Mouse (Mus musculus): ENCODE results near the gene Gm8947.
"Not testable (repeated sequence)": the region's sequence is repeated elsewhere in the genome, so short reads cannot be mapped to it uniquely, and the experiment has no call there.

The Gm8947 gene

DNA sequence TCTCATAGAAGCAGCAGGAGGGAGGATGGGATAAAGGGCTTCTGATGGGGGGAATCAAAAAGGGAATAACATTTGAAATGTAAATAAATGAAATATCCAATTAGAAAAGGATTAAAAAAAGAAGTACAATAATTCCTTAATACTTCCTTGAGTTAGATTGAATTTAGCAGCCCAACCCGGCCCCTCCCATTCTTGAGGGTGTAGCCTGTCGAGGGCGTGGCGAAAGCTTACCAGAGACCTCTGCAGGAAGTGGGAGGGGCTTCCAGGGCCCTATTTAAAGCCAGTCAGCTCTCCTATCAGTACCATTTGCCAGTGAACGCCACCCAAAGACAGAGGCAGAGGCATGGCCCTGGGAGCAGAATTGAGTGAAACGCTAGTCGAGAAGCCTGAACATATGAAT is at the start of gene Gm8947:
Gm8947 (plus strand) TSS at position 302 of the 400 bp plus-strand sequence.
- not testable (repeated sequence) for DNase-seq (ENCODE audit: low spot score in 2 of 2)

DNA sequence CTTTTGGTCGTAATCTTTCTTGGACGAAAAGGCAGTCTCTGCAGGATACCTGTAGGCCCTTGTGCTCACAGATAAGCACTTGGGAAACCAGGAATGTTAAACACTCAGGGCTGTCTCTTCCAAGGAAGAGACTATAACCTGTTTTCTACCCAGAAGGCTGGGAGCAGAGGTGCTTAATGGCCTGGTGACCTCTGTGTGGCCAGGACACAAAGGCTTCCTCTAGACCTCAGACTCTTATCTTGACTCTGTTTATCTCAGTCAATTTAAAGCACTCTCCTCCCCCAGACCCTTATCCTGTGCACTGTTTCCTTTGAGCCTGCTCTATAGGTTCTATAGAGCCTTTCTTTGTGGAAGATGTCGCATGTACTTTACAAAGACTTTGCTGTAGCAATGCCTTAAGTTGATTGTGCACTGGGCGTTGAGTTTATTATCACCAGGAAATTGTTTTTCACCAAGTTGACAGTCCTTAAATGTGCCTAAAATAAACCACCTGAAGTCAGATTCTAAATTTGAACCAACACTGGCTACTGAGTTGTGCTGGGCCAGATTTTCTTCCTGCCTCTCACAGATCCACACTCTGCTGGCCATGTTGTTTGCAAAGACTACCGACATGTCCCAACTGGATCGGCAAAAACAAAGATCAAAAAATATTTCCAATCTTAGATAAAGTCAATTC is 47.6 kb upstream of the Gm8947 start:
- no peak for DNase-seq (ENCODE audit: low spot score in 2 of 2)

DNA sequence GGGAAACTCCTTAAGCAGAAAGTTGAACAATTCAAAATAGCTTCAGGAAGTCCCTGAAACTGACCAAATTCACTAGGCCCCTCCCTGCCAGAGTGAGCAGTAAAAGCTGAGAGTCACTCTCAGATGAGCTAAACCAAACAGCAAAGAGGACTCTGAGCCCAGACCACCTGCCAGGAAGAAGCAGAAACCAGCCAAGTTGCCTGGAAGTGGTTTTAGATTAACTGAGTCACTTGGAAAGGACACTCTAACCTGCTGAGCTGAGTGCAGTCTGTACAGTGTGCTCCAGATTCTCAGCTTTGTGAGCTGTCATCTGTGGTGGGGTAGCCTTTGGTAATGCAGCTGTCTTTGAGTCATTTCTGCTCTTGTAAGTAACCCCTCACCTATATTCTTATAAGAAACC is 44.4 kb upstream of the Gm8947 start:
- DNase-seq (ENCODE audit: low spot score in 2 of 2): no peak

DNA sequence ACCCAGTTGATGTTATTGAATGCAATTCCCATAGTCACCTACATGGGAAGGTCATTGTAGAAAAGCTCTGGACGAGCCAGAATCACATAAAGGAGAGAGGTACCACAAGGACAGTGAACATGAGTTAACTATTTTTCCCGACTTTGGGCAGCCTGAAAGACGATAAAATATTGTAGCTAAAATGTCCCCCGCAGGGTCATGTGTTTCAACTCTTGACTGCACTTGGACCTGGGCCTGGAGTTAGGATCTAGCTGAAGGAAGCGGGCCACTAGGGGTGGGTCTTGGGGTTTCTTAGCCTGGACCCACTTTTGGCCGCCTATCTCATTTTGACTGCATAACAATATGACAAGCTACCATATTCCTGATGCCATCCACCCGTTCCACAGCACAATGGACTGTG is 42.0 kb upstream of the Gm8947 start:
- DNase-seq (ENCODE audit: low spot score in 2 of 2): no peak

DNA sequence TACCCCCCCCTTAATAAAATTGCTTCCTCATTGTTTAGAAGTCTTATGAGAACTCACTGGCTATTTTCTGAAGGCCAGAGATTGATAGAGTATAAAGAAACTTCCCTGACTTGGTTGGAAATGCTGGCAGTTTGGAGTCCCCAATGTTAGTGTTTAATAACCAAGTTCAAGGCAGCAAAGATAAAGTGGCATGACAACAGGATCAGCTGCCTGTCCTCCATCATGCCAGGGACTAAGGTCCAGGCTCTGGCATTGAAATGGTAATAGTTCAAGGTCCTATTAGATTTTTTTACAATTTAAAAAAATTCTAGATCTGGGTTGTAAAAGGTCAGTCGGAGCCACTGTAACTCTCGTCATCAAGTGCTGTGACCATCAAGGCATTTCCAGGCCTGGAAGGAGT is 41.1 kb upstream of the Gm8947 start:
- no peak for DNase-seq (ENCODE audit: low spot score in 2 of 2)

DNA sequence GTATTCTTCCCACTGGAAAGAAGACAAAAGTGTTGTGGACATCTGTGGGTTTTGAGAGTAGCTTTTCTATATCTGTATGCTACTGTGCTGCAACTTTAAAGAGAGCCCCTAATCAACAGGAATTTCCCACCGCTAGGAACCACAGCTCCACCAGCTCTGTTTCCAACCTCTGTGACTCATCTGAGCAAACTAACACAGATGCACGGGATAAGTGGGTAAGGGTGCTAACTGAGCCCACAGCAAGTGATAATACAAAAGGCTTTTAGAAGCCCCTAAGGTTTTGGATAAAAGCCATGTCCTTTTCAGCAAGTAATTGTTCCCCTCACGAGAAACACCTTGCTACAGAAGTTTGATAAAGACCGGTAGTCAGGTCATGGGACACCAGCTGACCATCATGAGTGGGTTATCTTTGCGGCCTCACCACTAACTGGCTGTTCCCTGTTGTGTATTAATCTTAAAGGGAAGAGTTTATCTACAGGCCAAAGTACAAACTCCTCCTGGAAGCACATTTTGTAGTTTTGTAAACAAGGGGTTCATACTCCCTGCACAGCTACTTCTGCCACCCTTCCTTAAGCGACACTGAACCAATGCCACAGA is 39.0 kb upstream of the Gm8947 start:
- DNase-seq (ENCODE audit: low spot score in 2 of 2): no peak

DNA sequence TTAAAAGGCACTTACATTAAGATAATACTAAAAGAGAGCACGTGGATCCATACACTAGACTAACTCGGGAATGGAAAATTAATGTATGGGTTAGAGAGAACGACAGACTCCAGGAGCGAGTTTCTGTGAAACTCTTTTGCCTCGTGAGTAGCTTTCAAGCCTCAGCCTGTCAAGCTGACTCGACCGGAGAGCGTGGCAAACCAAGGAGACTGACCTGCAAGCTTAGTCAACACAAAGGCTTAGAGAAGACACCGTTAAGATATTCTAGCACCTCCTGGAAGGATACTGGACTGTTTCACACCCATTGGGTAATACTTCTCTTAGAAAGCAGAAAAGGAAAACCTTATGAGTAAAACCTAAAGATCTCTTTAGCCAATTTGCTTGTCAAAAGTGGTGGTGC is 38.0 kb upstream of the Gm8947 start:
- DNase-seq (ENCODE audit: low spot score in 2 of 2): not testable (repeated sequence)

DNA sequence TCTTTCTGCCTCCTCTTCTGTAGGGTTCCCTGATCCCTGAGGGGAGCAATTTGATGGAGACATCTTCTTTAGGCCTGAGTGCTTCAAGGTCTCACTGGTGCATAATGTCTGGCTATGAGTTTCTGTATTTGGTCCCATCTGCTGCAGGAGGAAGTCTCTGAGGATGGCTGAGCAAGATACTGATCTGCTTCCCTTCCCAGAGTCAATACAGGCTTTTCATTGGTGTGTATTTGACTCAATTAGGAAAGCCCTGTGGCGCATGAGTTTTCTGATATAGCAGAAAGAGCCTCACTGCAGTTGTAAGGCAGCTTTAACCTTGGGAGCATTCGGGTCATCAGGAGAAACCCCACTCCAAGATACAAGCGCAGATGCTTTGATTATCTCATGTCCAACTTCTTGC is 36.0 kb upstream of the Gm8947 start:
- no peak for DNase-seq (ENCODE audit: low spot score in 2 of 2)

DNA sequence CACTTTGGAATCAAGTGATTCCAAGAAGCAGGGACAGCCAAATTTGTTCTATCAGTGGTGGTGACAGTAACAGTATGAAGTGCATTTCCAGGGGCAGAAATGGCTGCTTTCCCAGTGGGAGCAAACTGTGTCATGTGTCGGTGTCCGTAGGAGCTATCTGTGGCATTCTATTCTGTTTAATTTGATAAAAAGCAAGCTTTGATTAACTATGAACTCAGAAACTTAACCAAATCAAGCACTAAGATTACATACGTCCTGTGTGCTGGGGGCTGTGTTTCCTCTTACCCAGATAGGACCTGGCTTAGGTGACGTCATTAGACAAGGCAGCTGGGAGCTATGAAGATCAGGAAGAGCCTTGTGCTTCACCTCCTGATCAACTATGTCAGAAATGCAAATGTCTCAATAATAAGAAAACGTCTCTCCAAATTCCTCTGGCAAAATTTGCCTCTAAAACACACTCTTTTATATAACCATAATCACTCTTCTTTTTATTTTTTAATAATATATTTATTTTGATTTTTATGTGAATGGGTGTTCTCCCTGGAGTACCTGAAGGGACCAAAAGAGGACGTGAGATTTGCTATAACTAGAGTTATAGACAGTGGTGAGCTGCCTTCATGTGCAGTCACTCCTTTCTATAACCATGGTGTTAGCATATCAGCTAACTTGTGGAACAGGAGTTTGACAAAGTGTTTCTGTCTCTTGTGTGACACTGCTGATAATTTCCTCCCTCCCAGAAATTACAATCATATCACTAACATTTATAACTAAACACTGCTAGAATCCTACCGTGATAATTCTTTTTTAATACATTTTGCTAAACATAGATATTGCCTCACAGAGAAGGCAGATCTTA is 35.2 kb upstream of the Gm8947 start:
- no peak for DNase-seq (ENCODE audit: low spot score in 2 of 2)

DNA sequence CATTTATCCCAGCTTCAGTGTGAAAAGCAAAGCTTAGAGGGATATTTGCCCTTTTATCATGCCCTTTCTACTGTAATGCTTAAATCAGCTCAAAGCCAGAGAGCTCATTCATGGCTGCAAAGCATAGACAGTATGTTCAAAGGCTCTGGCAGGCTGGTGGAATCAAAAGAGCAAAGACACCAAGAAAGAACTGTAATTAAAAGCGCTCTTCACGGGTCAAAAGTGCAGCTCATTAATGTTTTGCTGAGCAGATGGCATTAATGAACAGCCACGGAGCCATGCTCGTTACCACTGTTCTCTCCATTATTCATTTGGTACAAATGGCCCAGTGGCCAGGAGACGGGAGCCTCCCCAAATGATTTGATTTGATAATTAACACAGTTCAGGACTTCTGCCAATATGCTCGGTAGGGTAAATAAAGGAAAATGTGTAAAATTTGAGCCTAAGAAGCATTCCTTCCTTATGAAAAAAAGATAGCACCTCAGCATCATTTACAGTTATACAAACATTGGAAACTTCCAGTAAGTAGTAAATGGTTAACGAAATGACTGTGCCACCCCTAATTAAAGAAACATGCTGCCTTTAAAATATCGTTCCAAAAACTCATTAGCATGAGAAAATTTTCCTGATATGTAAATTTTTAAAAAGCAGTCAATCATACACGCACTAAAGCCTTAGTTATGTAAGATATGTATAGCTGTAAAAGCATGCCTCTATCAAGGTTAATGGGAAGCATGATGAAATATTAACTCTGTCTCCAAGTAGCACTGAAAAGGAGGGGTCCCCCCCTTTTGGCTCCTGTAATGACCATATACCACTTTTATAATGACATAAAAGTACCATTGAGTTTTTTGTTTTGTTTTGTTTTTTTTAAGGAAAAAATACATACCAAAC is 34.0 kb upstream of the Gm8947 start:
- DNase-seq (ENCODE audit: low spot score in 2 of 2): no peak

DNA sequence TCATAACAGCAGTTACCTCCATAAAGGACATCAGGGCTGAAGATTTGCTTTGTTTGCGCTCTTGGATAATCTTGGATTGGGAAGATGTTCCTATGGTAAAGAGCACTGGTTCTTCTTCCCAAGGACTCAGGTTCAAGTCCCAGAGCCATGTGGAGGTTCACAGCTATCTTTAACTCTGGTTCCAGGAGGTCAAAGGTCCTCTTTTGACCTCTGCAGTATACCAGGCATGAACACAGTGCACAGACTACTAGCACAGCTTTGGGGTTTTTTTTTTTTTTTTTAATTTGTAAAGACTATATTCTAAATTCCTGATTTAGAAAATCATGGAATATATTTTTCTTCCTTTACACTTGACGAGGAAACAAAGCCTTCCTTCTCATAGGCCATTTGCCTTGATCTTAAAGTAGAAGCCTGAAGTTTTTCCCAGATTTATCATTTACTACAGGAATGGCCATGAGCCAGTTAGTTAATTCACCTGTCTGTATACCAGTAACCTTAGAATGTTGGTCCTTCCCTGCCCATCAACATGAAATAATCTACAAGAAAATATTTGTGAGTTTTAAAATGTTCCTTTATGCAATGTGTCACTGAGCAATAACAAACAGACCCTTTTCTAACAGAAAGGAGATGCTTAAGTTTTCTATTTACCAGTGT is 33.2 kb upstream of the Gm8947 start:
- no peak for DNase-seq (ENCODE audit: low spot score in 2 of 2)

DNA sequence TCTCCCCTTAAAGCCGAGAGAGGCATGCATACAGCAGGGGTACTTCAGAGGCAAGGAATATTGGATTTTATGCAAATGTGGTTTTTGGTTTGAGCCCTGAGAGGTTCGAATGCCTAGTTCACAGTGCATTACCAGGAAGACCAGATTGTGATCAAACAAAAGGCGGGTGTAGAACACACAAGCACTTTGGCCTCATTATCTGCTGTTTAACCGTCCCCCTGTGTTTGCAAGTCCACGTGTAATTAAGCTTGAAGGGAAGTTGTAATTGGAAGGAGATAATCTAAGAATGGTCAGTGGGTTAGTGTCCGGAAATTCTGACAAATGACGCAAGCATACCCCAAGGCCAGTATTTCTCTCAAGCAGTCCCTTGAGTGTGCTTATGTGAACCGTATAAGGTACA is 26.1 kb upstream of the Gm8947 start:
- no peak for DNase-seq (ENCODE audit: low spot score in 2 of 2)

DNA sequence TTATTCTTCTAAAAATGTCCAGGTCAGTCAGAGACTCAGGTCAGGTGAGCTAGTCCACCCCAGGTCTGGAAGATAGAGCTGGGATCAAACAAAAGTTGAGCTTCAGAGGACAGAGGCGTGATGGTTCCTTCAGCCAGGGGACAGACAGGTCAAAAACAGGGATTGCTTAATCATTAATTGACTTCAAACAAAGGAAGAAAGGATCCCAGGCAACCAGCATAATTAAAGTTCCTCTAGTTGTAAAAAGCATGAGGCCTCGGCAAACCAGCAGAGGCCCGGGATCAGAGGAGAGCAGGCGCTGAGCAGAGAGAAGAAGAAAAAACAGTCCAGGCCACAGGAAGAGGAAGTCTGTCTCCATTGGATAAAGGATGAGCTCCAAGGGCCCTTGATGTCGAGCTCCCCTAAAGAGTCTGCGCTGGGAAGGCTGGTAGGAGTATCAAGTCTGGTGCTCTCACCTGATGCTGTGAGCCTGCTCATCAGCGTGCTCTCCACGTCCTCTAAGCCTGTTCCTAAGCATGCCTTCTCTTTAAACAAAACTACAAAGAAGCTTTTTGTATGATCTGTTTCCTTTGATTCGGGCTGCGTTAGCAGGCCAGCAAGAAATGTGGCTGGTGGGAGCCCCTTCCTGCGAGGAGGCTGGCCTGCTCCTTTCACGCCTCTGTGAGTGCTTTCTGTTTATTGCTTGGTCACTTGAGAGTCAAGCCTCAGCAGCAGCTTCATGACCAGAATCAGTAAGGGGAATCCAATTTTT is 24.7 kb upstream of the Gm8947 start:
- no peak for DNase-seq (ENCODE audit: low spot score in 2 of 2)

DNA sequence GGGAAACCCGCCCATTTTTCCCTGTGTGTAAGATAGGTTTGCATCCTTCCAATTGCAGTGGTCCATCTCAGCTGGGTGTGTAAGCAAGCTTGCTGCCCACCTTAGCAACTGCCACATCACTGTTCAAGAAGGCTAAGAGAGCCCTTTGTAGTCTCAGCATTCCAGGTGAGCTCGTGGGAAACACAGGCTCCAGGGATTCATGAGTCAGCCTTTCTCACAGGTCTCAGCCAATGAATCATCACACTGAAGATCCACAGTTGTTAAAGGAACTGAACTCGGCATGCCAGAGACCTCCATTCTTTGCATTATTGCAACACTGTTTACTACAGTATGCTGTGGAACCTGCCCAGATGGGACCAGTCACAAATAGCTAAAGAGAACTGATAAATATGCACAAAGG is 23.5 kb upstream of the Gm8947 start:
- no peak for DNase-seq (ENCODE audit: low spot score in 2 of 2)

DNA sequence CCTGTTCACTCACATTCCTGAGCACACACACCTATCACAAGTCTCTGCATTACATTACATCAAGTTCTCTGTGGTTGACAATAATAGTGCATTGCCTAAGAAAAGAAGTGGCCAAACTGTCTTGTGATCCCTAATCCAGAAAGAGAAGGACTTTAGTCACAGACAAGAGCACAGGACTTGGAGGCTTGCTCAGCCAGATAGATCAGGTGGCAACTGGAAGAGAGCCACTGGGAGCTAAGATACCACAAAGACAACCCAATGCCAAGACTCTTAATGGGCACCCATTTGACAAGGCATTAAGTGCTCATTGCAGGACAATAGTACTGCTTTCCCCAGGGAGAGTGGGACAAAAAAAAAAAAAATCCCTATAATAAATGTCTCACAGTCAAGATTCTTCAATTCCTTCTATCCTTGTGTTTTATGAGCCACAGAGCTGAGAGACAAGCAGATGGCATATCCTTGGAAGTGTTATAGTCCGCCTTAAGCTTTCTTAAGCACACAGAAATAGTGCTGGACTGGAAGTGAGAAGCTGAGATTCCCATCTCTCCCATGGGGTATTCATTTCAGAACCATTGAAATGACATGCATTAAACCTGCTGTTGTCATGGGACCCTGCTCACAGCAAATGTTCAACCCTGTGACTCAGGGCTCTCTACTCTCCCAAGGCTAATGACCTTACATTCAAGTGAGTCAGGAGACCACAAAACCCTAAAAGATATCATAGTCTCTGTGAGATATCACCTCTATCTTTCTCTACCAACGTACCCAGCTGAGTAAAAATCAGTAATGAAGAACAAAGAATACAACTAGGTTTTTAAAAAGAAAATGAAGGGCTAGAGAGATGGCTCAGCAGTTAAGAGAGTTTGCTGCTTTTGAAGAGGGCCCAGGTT is 20.4 kb upstream of the Gm8947 start:
- DNase-seq (ENCODE audit: low spot score in 2 of 2): no peak

DNA sequence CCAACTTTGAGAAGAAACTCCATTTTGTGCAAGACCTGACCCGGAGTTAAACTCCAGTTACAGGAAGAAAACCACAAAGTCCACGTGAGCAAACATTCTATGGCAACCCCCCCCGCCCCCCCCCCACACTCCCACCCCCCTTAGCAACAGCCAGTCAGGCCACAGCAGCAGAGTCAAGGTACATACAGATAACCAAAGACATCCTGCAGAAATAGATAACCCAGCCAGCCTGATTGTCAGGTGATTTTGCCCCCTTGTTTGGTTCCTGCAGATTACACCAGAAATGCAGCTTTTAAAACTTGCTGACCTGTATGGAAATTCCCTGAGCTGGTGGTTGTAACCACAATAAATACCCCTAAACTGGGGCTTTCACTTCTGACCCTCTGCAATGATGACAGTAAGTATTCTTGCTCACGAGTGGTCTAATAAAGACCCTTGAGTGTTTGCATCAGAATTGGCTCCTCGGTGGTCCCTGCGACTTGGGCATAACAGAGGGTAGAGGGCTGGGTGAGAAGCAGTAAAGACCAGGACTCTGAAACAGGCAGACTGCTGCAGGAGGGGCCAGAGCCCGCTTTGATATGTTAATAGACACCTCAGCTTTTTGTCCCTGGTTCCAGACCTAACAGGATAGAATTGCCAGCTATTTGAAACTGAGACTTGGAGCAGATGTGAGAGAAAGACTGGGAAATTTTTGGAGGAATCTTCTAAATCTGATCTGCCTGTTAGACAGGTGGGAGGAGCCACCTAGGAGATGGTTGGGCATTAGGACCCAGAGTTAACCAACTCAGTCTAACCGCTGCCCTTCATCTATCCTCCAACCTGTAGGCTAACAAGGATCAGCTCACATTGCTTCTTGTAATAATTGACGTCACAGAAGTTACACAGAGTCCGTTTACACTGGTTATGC is 14.9 kb upstream of the Gm8947 start:
- no peak for DNase-seq (ENCODE audit: low spot score in 2 of 2)

DNA sequence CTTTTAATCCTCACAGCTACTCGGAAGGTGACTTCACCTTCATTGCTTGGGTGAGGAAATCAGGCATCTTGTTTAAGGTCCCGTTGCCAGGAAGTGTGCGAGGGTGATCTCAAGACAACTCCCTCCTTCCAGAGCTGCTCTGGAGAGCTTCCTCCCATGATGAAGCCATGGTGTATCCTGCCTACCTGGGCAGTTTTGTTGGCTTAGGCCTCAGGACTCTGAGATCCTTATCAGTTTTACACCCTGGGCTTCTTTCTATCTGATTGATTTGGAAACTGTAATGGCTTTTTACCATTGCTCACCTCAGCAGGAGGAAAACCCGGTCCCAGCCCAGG is 14.3 kb upstream of the Gm8947 start:
- DNase-seq (ENCODE audit: low spot score in 2 of 2): no peak

DNA sequence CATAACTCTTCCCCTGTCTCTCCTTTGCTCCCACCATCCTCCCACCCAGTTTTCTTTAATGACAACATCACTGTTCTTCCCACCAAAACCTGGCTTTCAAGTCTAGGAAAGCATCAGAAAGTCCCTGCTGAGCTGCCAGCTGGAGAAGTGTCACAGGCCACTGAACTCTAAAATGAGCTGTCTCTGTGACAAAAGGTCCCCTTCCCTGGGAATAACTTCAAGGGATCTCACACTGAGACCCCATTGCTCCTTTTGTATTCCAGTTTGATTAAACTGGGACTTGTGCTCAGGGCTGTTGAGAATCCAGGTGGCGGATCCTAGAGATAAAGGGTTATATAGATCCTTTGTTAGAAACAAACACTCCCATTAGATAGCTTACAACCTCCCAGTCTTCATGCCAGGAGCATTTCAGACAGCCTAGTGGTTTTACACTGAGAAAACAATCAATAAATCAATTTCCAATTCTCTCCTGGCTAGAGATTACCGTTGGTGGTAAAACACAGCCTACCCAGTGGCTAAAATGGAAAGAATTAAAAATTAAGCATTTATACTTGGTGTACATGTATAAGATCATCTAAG is 13.6 kb upstream of the Gm8947 start:
- no peak for DNase-seq (ENCODE audit: low spot score in 2 of 2)
